Mouse (Mus musculus) urinary bladder, postnatal 14 days (tissue): Measurements from ENCODE around the gene Rcsd1.
A peak's percentile ranks its signal among the peaks of the same experiment; 100 is the strongest.
"Not testable (repeated sequence)": the region's sequence is repeated elsewhere in the genome, so short reads cannot be mapped to it uniquely, and the experiment has no call there.

ENCODE experiments used
- DNase-seq: peaks from one replicate; pipeline ENCODE4 v3.0.0; 2021; ENCODE audit warnings: low spot score

The Rcsd1 gene

DNA sequence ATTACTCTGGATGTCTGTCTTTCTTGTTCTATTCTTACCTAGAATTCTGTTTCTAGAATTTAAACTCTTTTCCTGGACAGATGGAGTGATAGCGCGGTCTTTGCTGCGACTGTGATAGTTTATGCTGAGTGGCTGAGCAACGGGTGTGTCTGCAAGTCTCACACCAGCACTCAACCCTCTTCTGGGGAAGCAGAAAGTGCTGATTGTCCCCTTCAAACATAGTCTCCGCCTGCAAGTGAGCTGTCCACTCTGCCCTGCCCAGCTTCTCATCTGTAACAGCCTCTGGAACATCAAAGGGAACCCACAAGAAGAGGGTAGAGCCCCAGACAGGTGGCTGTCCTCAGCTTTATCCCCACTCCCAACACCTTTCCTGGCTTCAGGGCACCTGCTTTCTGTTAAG lies 19.7 kb downstream of the Rcsd1 start:
- DNase-seq: no peak

DNA sequence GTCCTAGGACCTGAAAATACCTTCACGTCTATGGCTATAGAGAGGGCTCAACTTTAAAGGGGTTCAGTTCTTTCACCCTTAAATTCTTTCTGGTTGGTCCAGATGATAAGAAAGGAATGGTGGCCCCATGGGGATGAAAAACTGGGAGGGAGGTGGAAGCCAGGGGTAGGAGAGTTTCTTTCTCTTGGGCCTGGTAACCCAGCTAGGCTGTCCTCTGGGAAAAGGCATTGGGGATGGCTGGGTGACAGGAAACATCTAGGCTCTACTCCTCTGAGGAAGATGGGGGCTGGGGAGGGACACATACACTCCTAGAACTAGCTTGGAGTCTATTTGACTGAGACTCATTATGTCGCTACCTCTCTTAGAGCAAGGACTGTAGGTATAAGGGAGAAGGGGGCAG lies 21.7 kb downstream of the Rcsd1 start:
- DNase-seq: no peak

DNA sequence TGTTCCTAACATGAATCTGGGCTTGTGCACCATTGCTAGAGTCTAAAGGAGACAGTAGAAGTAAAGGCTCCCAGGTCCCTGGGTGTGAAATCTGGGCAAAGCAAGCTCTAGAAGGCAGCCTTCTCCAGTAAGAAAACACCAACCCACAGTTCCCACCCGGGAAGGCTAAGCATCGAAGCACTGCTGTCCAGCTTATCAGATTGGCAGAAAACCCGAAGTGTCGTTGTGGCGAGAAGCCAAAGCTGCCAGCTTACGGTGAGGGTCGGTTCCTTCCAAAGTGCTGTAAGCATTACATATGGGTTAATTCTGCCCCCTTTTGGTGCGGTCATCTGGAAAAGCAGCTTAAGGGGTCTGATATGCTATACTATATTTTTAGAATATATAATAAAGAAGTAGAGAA lies 22.6 kb downstream of the Rcsd1 start:
- DNase-seq: peak; percentile 34

DNA sequence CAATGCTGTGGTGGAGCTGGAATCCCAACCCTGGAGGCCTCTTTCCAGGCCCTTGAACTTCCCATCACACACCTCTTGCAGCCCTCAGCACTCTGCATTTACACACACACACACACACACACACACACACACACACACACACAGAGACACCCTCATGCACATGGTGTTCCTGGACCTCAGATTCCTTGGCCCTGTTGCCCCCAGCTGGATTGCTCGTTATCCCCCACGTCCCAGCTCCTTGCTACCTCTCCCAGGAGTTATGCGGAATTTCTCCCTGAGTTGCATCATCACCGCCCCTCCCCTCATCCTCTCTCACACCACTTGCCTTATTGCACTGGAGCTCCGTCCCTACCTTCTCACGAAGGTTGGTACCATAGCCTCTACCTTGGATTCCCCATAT lies 23.2 kb downstream of the Rcsd1 start:
- no peak for DNase-seq

DNA sequence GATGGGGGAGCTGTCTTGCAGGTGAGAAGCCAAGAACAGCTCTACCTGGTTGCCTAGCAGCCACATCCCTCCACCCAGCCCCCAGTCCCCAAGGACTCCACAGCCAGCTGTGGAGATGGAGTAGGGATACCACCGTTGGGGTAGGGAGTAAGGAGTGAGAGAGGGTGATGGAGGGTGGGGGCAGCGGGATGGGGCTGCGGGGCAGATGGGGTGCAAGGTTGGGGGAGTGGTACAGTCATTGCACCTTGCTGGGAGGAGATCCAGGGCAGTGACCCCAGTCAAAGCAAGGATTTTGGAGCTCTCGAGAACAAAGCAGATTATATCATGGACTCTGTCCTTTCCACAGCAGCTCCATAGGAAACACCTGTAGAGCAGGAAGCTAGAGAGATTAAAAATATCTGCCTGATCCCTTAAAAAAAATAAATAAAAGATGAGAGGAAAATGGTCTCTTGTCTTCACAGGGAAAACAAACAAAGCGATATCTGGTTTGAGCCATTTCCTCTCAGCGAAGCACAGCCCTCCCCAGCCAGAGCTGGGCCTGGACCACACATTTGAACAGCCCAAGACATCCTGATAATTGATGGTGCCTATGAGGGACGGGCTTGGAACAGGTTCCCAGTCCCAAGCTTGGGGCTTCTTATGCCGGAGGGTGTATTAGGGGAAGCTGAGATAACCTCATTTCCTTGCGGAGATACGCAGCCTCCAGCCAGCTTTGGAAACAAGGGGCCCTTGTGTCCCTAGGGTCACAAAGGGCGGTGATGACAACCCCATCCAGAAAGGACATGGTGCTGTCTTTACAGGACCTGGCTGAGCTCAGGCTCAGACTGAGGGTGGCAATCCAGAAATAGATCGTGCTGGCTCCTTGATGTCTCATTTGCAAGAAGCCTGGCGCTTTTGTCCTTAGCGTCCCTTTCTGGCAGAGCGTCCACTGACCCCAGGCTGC lies 25.0 kb downstream of the Rcsd1 start:
- no peak for DNase-seq

DNA sequence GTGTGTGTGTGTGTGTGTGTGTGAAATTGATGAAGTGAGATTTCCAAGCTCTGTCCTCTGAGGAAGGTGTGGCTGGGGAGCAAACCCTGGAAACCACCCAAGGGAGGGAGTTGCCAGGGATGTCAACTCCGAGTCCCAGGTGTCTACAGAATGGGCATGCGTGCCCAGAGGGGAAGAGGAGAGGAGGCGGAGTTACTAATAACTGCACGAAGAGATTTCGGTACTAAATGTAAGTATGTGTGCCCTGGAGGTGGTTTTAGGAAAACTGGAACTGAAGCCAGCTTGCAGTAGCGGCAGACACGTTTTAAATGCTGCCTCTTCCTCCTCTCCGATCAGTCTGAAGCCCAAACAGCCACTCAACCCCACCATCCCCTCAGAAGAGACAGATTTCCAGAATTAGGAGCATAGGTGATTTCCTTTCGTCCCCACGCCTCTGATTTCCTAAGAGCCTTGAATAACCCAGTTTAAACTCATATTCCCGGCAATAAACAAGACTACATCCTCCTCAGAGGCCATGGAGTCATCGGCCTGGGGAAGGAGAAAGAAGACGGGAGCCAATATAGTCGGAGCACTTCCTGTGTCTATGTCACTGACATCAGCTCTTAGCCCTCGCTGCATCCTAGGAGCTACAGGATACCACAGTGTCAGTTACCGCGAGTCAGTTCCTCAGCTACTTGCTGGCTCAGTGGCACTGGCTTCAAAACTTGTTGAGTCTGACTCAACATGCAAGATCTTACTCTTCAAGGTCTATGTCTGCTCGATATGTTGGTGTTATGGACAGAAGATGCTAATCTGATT lies 27.3 kb downstream of the Rcsd1 start:
- DNase-seq: no peak

DNA sequence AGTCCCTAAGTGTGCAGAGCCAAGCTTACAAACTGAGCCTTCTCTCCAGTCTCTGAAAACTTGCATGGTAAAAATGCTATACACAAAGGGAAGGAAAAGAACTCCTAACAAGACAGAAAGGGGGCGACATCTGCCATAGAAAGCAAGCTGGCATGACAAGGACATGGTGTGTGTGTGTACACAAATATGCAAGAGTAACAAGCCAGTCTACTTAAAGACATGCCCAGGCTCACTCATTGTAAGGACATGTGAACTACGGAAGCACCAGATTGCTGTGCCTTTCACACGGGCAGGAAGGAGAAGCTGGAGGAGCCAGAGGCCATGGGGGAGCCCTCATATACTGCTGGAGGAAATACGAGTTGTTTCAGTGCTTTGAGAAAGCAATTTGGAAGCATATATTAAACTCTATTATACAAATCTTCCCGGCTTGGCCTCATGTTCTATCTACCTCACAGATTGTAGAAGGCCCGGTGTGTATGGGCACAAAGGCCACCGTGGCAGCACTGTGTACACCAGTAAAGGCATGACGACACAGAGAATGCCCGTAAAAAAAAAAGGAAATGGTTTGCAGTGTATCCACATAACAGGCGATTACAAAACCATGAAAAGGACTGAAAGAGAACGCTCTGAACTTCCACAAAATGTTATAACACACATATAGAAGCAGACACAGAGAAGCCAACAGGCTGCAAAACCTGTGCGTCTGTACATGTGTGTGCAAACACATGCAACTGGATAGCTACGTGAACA lies 28.3 kb downstream of the Rcsd1 start:
- no peak for DNase-seq

DNA sequence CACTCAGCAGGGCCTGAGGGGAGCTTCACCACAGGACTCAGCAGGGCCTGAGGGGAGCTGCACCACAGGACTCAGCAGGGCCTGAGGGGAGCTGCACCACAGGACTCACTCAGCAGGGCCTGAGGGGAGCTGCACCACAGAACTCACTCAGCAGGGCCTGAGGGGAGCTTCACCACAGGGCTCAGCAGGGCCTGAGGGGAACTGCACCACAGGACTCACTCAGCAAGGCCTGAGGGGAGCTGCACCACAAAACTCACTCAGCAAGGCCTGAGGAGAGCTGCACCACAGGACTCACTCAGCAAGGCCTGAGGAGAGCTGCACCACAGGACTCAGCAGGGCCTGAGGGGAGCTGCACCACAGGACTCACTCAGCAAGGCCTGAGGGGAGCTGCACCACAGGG lies 29.5 kb downstream of the Rcsd1 start:
- not testable (repeated sequence) for DNase-seq

DNA sequence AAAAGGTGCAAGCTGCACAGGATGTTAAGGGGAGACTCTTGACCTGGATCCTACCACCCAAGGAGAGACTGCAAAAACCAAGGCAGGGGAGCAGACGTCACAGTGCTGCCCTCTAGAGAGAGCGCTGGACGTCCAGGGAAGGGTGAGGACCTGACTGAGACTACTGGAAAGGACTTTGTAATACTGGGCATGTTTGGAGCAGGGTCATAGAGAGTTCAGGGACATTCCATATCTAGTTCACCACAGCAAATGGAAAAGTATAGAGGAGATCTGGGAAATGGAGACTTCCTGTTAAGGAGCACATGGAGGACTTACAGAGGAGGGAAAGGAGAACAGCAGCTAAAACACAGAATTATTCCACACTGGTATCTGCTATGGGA lies 29.9 kb downstream of the Rcsd1 start:
- no peak for DNase-seq

DNA sequence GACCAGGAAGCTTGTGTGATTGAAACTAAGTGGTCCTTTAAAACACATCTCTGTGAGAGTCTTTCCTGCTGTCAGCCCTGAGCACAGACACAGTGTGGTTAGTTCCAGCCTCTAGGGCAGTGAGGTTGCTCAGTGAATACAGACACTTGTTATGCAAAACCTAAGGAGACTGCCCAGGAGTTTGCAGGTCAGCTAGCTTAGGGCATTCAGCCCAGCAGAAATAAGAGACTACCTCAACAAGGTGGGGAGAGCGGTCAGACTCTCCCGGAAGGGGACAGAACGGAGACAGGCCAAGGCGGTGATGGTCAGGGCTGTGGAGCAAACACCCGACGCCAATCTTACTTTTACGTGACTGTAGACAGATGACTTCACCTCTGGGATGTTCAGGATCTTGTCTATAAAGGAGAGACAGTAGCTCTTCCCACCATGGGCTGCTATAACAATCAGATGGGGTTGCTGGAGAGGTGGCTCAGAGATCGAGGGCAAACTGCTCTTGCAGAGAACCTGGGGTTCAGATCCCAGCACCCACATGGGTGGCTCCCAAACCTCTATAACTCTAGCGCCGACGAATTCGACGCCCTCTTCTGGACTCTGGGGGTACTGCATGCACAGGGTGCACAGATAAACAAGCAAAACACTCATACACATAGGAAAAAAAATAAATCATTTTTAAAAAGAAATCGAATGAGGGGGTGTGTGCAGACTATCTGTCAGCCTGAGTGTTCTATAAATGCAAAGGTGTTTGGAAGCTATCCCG lies 30.5 kb downstream of the Rcsd1 start:
- DNase-seq: no peak

DNA sequence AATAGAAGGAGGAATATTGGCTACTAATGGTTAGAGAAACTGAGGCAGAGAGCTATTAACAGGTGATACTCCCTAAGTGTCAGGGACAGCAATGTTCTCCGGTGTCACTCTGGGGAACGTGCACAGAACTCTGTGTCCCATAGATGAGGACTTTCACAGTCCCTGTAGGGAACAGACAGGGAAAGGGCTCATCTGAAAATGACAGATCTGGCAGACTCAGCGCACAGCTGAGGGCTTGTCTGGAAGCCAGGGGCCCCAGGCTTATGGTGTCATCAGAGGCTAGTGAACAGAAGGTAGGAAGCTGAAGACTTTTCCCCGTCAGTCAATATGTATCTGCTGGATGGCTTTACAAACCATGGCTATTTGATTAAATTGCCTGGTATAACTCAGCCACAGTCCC lies 32.0 kb downstream of the Rcsd1 start:
- no peak for DNase-seq

DNA sequence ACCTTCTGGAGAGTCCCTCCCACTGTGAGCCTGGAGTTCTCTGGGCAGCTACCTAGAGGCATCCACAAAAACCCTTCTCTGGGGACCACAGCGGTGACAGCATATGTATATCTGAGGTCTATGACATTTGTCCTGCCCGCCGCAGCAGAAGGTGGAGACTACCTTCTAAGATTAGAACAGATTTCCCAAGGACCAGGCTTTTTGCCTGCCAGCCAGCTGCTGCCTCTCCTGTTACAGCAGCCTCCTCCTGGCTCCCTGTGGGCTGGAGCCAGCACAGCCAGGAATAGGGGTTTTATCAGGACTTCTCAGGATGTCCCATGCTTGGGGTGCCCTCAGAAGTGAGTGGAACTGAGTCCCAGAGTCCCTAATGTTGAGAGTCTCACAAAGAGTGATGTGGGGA lies 32.6 kb downstream of the Rcsd1 start:
- no peak for DNase-seq

DNA sequence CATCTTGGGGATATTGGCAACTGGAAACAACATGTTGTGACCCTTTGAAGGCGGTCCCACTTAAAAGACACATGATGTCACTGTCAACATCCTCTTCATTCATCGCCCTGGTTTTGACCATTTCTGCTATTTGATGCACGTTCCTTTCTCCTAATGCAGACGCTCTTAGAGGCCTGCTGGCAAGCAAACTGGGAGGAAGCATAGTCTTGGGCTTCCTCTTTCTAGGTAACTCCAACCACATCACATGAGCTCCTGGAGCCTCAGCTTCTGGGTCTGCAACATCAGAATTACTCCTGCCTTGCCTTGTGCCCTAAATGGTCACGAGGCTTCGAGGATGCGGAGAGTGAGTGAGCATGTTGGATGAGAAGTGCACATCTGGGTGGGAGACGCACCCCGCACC lies 34.4 kb downstream of the Rcsd1 start:
- DNase-seq: no peak

DNA sequence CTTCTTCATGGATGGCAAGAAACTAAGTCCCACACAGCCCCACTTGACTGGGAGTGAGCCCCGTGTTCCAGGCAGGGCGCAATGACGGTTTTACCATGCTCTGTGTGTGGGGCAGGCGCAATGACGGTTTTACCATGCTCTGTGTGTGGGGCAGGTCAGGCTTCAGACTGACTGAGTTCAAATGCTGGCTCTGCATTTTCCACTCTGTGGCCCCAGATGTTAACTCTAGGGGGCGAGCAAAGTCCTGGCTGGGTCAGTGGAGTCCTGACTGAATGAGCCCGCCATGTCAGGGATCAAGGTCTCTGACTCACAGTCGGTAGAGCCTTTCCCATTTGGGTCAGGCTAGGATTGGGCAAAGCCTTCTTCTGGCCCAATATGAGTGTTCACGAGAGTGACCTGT lies 37.2 kb downstream of the Rcsd1 start:
- DNase-seq: no peak

DNA sequence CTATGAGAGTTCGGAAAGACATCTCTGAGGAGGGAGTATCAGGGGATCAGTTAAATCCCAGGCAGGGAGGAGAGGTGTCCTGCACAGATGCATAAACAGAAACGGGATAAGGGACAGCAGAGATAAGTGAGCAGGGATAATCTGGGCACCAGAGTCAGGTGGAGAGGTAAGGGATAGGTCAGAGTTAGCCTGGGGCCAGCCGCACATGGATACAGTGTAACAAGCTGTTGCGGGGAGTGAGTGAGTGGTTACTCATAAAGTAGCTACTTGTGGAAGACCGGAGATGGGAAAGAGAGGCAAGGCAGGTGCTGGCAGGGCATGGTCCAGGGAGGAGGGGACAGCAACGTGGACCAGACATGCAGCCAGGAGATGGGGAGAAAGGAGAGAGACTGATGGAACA lies 39.5 kb downstream of the Rcsd1 start:
- no peak for DNase-seq

DNA sequence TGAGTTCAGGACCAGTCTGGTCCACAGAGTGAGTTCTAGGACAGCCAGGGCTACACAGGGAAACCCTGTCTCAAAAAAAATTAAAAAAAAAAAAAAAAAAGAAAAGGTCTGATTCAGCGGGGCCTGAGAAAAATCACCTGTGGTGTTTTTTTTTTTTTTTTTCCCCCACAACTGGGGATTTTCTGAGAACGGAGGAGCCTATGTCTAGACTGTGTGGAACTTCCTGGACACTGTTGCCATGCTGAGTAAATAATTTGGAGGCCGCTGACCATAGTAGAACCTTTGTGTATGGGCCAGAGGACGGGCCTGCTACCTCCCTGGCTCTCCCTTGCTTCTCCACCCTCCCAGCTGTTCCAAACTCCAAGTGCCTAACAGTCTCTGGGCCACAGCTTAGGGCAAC lies 40.7 kb downstream of the Rcsd1 start:
- no peak for DNase-seq

DNA sequence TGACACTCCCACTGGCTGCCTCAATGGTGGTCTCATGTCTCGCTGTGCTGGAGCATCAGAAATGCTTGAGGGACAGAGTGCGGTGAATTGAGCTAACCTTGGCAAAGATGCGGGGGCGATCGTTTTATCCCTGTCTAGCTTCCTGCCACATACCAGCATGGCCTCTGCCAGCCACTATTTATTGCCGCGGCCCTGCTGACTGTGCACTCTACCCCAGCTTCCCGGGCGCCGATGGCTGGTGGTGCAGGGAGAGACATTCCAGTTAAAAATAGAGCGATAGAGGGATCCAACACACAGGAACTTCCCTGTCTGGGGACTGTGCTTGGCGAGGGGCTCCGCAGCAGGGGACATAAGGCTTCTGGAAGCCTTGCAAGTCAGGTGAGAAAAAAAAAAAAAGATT lies 42.2 kb downstream of the Rcsd1 start:
- DNase-seq: no peak

DNA sequence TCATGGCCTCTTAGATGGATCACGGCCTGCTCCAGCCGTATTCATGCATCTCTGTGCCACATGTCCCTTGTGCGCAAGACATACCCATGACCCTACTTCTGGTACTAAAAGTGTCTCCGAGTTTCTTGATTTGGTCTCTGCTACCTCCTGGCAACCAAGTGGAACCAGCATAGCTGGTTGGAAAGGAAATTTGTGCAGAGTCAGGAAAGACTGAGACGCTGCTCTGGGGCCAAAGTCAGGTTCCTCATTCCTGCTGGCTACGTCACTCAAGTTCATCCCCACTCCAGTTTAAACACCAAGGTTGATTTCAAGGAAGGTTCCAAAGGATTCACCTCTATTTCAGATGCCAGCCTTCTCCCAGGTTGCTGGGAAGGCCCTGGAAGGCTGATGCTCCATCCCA lies 42.6 kb downstream of the Rcsd1 start:
- no peak for DNase-seq

DNA sequence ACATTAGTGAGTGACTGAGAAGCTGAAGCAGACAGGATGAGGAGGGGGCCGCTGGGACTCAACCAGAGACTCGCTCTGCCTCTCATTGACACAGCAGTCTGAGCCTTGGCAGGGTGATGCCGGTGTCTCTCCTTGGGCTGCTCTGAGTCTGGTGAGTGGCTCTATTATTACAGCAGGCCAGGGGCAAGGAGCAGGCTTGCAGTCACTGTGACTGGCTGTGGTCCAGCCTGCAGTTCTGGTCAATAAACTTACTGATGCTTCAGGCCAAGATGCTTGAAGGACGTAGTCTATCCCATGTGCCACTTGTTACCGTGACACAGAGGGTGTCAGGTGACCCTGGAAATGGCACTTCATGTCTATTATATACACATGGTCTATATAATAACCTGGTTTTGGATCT lies 43.8 kb downstream of the Rcsd1 start:
- no peak for DNase-seq

DNA sequence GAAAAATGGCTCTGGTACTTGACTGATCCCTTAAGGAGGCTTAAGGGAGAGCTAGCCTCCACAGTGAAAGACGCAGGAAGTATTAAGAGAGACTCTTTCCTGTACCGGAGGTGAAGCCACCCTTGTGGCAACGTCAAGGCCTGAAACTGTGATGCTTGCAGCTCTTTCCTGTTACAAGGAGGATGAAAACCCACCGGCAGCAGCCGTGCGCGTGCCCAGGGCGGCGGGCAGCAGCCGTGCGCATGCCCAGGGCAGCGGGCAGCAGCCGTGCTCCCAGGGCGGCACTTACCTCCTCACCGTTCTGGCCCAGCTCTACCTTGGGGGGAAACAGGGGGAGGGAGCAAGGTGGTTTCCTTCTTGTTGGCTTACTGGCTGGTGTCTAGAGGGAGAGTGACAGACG lies 46.3 kb downstream of the Rcsd1 start:
- DNase-seq: no peak

DNA sequence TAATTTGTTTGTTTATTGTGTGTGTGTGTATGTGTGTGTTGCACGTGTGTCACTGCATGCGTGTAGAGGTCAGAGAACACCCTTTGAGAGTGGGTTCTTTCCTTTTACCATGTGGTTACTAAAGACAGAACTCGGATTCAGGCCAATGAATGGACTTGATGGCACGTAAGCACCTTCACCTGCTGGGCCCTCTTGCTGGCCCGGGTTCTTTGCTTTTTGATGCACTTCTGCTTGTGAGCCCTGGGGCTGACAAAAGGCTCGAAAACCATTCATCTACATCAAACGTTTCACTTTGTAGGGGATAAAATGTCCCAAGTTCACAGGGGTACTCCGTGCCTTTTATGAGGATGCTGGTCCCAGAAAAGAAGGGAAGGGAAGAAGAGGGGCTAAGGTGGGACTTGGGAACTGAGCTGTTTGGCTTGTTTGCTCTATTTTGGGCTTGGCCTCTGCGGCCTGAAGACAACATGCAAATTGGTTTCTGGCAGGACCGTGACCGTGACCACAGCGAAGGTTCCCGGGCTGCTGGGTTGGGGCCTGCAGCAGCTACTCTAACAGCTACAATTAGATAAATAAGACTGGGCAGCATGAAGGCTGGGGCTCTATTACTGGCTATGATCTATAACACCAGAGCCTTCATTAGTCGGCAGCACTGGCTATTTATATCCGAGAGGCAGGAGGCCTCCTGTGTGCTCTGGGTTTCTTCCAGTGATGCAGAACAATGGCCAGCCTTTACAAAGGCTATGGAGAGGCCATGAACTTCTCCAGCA lies 46.9 kb downstream of the Rcsd1 start:
- DNase-seq: no peak
